Mouse (Mus musculus) granulocyte monocyte progenitor cell, adult 5-6 weeks (primary cell): ENCODE results near the gene Fbxo22. TPM values are rescaled to one million over a fixed set of nuclear protein-coding genes. Genes with fewer than 3 reads are reported as not detected.

Experiments used
- ATAC-seq: replicated peaks from 2 replicates; pipeline ENCODE4 v1.8.0; 2016; ENCODE audit warnings: mild to moderate bottlenecking, moderate TSS enrichment, inconsistent platforms; ENCODE audit not compliant: poor library complexity, severe bottlenecking
- total RNA-seq, 2 experiments: library from RNA; stranded (forward) in 1 of 2; stranded (reverse) in 1 of 2; fragments of 200-712, 200-1000 nt in 1 of 2; fragments of >200 nt in 1 of 2; fragmentation: Nextera tagmentation in 1 of 2; gene quantifications; 2 replicates each; pipeline ENCODE4 v1.2.3; 2014 to 2017

Gene Fbxo22
- total RNA-seq (2014; fragmentation: Nextera tagmentation) (50.3 and 51.3 TPM in 2 replicates), total RNA-seq (2017) (51.9 and 63.0 TPM in 2 replicates)

GRCm38 (mm10) chr9:55208790-55209481 lies at the start of gene Fbxo22:
Gene Fbxo22, plus strand, starts transcription at chr9:55208925.
- peak; percentile 97 for ATAC-seq

- peak; percentile 47 for ATAC-seq
Measured at GRCm38 (mm10) chr9:55170655-55171412, 37.9 kb upstream of the Fbxo22 start.

- peak; percentile 53 for ATAC-seq
Measured at GRCm38 (mm10) chr9:55172195-55172685, 36.5 kb upstream of the Fbxo22 start.

GRCm38 (mm10) chr9:55174235-55174634 lies 34.5 kb upstream of the Fbxo22 start:
- ATAC-seq = no peak

GRCm38 (mm10) chr9:55195876-55196275 lies 12.8 kb upstream of the Fbxo22 start:
- no peak for ATAC-seq

GRCm38 (mm10) chr9:55198260-55198659 lies 10.5 kb upstream of the Fbxo22 start:
- ATAC-seq = peak; percentile 30; the same call in 1 of the 2 replicates

GRCm38 (mm10) chr9:55199348-55199747 lies 9.4 kb upstream of the Fbxo22 start:
- ATAC-seq = no peak

GRCm38 (mm10) chr9:55208458-55208789 lies 301 bp upstream of the Fbxo22 start:
- no peak; the same call in 1 of the 2 replicates for ATAC-seq

- ATAC-seq = no peak
Measured at GRCm38 (mm10) chr9:55211611-55212010, 2.9 kb downstream of the Fbxo22 start.

- ATAC-seq = no peak
Measured at GRCm38 (mm10) chr9:55213396-55213795, 4.7 kb downstream of the Fbxo22 start.

- no peak for ATAC-seq
Measured at GRCm38 (mm10) chr9:55215056-55215455, 6.3 kb downstream of the Fbxo22 start.

- no peak for ATAC-seq
Measured at GRCm38 (mm10) chr9:55215648-55216047, 6.9 kb downstream of the Fbxo22 start.

- ATAC-seq = no peak
Measured at GRCm38 (mm10) chr9:55216078-55216477, 7.4 kb downstream of the Fbxo22 start.

GRCm38 (mm10) chr9:55217381-55217780 lies 8.7 kb downstream of the Fbxo22 start:
- ATAC-seq = no peak

- no peak for ATAC-seq
Measured at GRCm38 (mm10) chr9:55225165-55225737, 16.5 kb downstream of the Fbxo22 start.

GRCm38 (mm10) chr9:55226251-55226650 lies 17.5 kb downstream of the Fbxo22 start:
- no peak for ATAC-seq

- ATAC-seq = no peak
Measured at GRCm38 (mm10) chr9:55228149-55228548, 19.4 kb downstream of the Fbxo22 start.

GRCm38 (mm10) chr9:55229010-55229409 lies 20.3 kb downstream of the Fbxo22 start:
- ATAC-seq = peak; percentile 30; the same call in 1 of the 2 replicates

GRCm38 (mm10) chr9:55231544-55231943 lies 22.8 kb downstream of the Fbxo22 start:
- no peak for ATAC-seq

- peak; percentile 77 for ATAC-seq
Measured at GRCm38 (mm10) chr9:55232110-55232509, 23.4 kb downstream of the Fbxo22 start.

- ATAC-seq = no peak
Measured at GRCm38 (mm10) chr9:55232586-55232985, 23.9 kb downstream of the Fbxo22 start.
